Mouse (Mus musculus) neural tube, embryonic 13.5 days (tissue): ENCODE data around the gene Klf3. TPM values are rescaled to one million over a fixed set of nuclear protein-coding genes. Genes with fewer than 3 reads are reported as not detected.
A peak's percentile ranks its signal among the peaks of the same experiment; 100 is the strongest.

Source experiments
- ATAC-seq: fragments of 200-750 bp; cut with Nextera tagmentation; 2 replicates; pipeline ENCODE4 v1.8.0; 2017; ENCODE audit warnings: low read depth, mild to moderate bottlenecking, moderate TSS enrichment, moderate library complexity
- H3K27ac ChIP-seq: fragments of 300-500 bp; sonication (generic); replicated peaks from 2 replicates; pipeline ENCODE4 v1.5.1; 2015; ENCODE audit warnings: moderate library complexity, mild to moderate bottlenecking, inconsistent platforms
- H3K27me3 ChIP-seq: fragments of 300-500 bp; sonication (generic); 2 replicates; pipeline ENCODE4 v1.6.1; 2015; ENCODE audit warnings: mild to moderate bottlenecking, inconsistent platforms
- H3K36me3 ChIP-seq: fragments of 300-500 bp; sonication (generic); 2 replicates; pipeline ENCODE4 v1.6.1; 2015; ENCODE audit warnings: mild to moderate bottlenecking, inconsistent platforms
- H3K4me1 ChIP-seq: fragments of 300-500 bp; sonication (generic); replicated peaks from 2 replicates; pipeline ENCODE4 v1.6.1; 2015; ENCODE audit warnings: inconsistent platforms
- H3K4me2 ChIP-seq: fragments of 300-500 bp; sonication (generic); 2 replicates; pipeline ENCODE4 v1.6.1; 2015; ENCODE audit warnings: inconsistent platforms, mild to moderate bottlenecking, moderate library complexity
- H3K4me3 ChIP-seq: fragments of 300-500 bp; sonication (generic); 2 replicates; pipeline ENCODE4 v1.5.1; 2015; ENCODE audit warnings: mild to moderate bottlenecking, inconsistent platforms
- H3K9ac ChIP-seq: fragments of 300-500 bp; sonication (generic); 2 replicates; pipeline ENCODE4 v1.6.1; 2015; ENCODE audit warnings: moderate library complexity, mild to moderate bottlenecking, inconsistent platforms
- H3K9me3 ChIP-seq: fragments of 300-500 bp; sonication (generic); 2 replicates; pipeline ENCODE4 v1.6.1; 2016; ENCODE audit warnings: inconsistent platforms
- WGBS: fragments of 180-500 bp; shearing (Covaris S2); methylation state at CpG from one replicate; pipeline ENCODE4 v1.1.7; 2015; 5-methylcytosine and 5-hydroxymethylcytosine counted together
- polyA plus RNA-seq: library from polyadenylated mRNA; unstranded; fragments of >200 nt; fragmentation: Nextera tagmentation; extraction: Ambion mirVana; gene quantifications from 2 replicates; pipeline ENCODE4 v1.2.1, GENCODE M21; 2015

Gene Klf3
- polyA plus RNA-seq, 1 experiment from 2014 or later = 23.8 TPM

DNA sequence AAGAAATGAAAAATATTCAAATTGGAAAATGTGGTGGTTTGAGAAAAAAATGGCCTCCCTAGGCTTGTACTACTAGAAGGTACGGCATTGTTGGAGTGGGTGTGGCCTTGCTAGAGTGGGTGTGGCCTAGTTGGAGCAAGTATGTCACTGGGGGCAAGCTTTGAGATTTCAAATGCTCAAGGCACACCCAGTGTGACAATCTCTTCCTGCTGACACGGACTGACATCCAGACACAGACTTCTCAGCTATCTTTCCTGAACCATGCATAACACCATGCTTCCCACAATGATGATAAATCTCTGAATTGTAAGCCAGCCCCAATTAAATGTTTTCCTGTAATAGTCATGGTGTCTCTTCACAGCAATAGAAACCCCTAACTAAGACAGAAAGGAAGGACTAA, 44.1 kb downstream of the Klf3 start:
- Histone ChIP-seq H3K4me2 (no peak overlapping the region), H3K9ac (no peak overlapping the region), H3K4me1 (no peaks in the 10 kb centered on the region), H3K27ac (no peak overlapping the region), H3K9me3 (peaks cover 11% of the 10 kb centered on the region), H3K4me3 (no peak overlapping the region), H3K36me3 (no peaks in the 10 kb centered on the region), H3K27me3 (no peaks in the 10 kb centered on the region)
- WGBS = 79% methylated on average over 2 of the region's 2 CpGs
- no peak for ATAC-seq

DNA sequence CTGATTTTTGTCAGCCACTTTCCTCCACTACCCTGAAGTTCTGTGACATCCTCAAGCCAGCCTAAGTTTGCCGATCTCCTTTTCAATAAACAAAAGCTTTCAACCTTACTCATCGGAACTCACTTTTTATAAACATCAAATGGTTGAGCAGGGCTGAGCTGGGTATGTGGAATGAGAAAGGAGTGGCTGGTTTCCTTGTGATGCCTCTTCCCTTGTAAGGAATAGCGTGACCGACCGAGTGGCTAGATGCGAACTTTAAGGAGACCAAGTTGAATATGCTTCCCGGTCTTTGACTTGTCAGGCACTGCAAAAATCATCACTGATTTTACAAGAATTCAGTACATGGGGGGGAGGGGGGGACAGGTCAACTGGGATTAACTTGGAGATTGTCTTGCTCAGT, 46.7 kb downstream of the Klf3 start:
- H3K36me3 ChIP-seq = no peaks in the 10 kb centered on the region
- H3K4me2 ChIP-seq = no peak overlapping the region
- no peaks in the 10 kb centered on the region for H3K4me1 ChIP-seq
- no peak overlapping the region for H3K4me3 ChIP-seq
- 86% methylated on average over 7 of the region's 7 CpGs for WGBS
- no peak overlapping the region for H3K27ac ChIP-seq
- ATAC-seq = no peak
- H3K9me3 ChIP-seq = peaks cover 9% of the 10 kb centered on the region; the same call in 1 of the 2 replicates
- H3K27me3 ChIP-seq = no peaks in the 10 kb centered on the region
- no peak overlapping the region for H3K9ac ChIP-seq

DNA sequence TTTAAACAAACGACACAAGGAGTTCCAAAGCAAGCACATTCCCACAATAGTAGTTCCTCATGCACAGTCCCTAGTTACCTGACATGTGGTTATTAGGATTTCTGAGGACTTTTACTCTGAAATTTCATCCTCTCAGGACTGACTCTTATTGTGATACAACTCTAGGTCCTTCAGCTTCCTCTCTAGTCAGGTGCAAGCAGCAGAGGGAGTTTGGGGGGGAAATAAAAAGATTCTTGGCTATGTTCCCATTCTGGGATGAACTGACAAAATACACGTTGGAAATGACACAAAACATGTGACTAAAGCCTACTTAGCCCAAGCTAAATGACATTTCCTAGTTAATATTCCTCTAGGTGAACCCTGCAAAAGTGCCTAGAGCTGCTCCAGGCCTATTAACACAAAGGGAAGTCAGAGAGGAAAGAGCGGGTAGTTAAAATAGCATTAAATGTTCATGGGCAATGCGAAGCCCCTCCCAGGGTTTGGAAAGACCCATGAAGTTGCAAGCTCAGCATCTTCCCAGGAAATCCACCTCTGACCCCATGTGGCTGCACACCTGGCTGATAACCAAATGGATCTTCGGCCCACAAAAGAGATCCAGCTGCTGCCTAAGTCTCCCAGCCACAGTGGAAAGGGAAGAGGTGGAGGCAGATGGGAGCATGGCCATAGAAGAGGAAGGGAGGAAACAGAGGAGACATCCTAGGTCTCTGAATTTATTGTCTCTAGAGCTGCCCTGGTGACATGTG, 49.6 kb downstream of the Klf3 start:
- Histone ChIP-seq H3K27ac (no peak overlapping the region), H3K27me3 (no peaks in the 10 kb centered on the region), H3K4me1 (no peaks in the 10 kb centered on the region), H3K4me3 (no peak overlapping the region), H3K9ac (no peak overlapping the region), H3K36me3 (no peaks in the 10 kb centered on the region), H3K9me3 (peaks cover 21% of the 10 kb centered on the region; the same call in 1 of the 2 replicates), H3K4me2 (no peak overlapping the region)
- ATAC-seq = no peak
- WGBS = 65% methylated on average over 5 of the region's 5 CpGs

DNA sequence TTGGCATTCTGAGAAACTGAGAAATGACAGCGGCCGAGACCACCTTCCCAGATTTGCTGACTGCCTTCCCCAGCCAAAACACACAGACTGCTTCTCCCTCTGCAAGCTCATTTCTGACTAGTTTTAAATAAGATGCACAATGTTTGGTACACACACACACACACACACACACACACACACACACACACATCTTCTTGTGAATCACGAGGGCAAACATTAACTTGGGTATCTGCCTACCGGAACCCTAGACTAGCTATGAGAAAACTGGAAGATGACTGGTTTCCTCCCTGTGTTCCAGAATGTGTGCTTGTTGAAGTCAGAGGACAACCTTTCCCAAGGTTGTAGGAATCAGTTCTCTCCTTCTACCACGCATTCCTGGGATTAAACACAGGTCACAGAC, 50.2 kb downstream of the Klf3 start:
- Histone ChIP-seq H3K27me3 (no peaks in the 10 kb centered on the region), H3K9ac (no peak overlapping the region), H3K4me2 (no peak overlapping the region), H3K4me3 (no peak overlapping the region), H3K9me3 (peaks cover 21% of the 10 kb centered on the region; the same call in 1 of the 2 replicates), H3K27ac (no peak overlapping the region), H3K4me1 (no peaks in the 10 kb centered on the region), H3K36me3 (no peaks in the 10 kb centered on the region)
- ATAC-seq = no peak
- WGBS = 85% methylated on average over 5 of the region's 5 CpGs

DNA sequence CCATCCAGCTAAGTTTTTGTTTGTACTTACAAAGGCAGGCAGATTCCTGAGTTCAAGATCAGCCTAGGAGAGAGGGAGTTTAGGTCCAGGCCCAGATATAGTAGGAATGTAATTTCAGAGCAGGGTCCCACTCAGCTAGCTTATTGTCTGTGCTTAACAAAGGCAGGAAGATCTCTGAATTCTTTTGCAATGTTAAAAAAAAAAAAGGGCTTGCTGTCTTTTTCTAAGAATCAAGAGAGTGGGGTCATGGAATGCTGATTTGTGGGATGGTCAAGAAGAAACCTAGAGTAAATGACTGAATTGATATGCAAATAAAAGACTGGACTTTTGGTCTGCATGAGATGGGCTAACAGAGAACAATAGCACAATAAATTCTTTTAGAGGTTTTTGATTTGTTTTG, 52.0 kb downstream of the Klf3 start:
- Histone ChIP-seq H3K27me3 (no peaks in the 10 kb centered on the region), H3K36me3 (no peaks in the 10 kb centered on the region), H3K4me1 (no peaks in the 10 kb centered on the region), H3K9ac (no peak overlapping the region), H3K4me3 (no peak overlapping the region), H3K27ac (no peak overlapping the region), H3K4me2 (no peak overlapping the region), H3K9me3 (peaks cover 21% of the 10 kb centered on the region; the same call in 1 of the 2 replicates)
- ATAC-seq = no peak

DNA sequence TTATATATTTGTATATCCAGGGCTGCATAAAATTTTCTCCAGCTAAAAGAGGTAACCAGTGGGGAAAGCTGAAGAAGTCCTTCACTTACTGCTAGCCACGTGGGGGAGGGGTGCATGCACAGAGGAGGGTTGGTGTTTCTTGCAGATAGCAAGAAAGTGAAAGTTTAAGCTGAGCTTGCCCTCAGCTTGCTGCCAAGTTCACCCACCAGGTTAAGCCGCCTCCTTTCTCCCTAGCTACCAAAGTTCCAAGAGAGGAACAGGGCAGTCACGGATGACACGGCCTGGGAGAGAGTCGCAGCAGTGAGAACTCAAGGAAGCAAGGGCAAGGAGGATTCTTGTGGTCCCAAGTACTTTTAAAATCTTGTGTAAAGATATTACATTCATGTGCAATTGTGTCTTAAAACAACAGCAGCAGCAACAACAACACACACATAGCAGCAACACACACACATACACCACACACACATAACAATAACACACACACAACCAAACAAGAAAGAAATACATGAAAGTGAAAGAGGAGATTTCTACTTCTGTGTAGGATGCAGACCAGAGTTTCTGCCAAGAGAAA, 57.8 kb downstream of the Klf3 start:
- no peak overlapping the region for H3K4me2 ChIP-seq
- WGBS = 69% methylated on average over 5 of the region's 5 CpGs
- H3K27ac ChIP-seq = no peak overlapping the region
- no peak overlapping the region for H3K4me3 ChIP-seq
- no peak for ATAC-seq
- no peaks in the 10 kb centered on the region for H3K36me3 ChIP-seq
- H3K4me1 ChIP-seq = peaks cover 13% of the 10 kb centered on the region
- no peak overlapping the region for H3K9ac ChIP-seq
- H3K9me3 ChIP-seq = 0 out of 2 replicates have a peak, but pooled peaks cover 3% of the 10 kb centered on the region
- no peaks in the 10 kb centered on the region for H3K27me3 ChIP-seq

DNA sequence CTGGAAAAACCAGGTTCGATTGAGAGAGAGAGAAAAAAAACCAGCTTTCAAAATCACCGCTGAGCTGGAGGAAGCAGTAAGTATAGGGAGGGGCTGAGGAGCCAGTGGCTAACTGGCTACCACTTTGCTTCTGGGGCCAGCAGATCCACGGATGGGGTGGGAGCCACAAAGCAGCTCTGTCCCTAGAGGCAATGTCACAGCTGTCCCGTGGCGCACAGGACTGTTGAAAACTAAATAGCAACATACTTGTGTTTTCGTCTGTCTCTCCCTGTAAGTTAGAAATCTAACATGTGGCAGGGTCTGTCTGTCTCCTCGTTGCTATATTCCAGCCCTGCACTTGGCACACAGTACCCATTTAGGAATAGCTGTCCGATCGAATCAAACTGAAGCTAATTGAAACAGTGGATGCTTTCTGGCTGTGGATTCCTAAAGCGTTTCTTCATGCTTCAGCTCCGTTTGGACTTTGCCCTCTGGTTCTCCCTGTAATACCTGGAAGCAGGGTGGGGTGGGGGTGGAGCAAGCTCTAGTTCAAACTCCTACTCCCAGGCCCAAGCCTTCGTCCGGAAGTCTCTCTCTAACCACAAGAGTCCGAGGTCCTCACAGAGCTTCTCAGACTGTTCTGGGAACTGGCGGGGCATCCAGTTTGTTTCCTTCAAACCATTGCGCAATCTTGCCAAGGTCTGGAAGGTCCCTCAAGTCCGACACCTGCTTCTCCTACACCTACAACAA, 58.4 kb downstream of the Klf3 start:
- H3K9me3 ChIP-seq = no peaks in the 10 kb centered on the region
- H3K9ac ChIP-seq = no peak overlapping the region
- peaks cover 17% of the 10 kb centered on the region for H3K4me1 ChIP-seq
- H3K4me2 ChIP-seq = no peak overlapping the region
- H3K27me3 ChIP-seq = no peaks in the 10 kb centered on the region
- 0 out of 2 replicates have a peak overlapping the region, but pooled peaks have one; percentile 13 for H3K27ac ChIP-seq
- no peak for ATAC-seq
- no peak overlapping the region for H3K4me3 ChIP-seq
- WGBS = 70% methylated on average over 17 of the region's 17 CpGs
- no peaks in the 10 kb centered on the region for H3K36me3 ChIP-seq

DNA sequence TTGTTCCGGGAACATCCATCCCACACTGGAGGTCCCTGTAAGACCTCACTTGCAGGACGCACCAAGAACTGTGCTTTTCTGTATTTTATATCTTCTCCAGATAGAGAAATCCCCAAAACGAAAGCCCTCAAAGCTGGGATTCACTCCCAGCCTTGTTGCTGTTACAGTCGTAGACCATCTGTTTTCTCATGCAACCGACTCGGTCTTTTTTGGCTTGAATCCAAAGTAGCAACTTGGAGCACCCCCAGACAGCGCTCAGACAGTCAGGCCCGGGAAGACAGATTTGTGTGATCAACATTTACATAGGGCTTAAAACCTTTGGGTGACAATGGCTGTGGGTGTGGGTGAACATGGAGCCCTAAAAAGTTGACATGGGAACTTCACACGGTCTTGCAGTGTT, 59.1 kb downstream of the Klf3 start:
- Histone ChIP-seq H3K27ac (0 out of 2 replicates have a peak overlapping the region, but pooled peaks have one; percentile 13), H3K9me3 (no peaks in the 10 kb centered on the region), H3K9ac (no peak overlapping the region), H3K36me3 (no peaks in the 10 kb centered on the region), H3K4me2 (no peak overlapping the region), H3K27me3 (no peaks in the 10 kb centered on the region), H3K4me1 (peaks cover 17% of the 10 kb centered on the region), H3K4me3 (no peak overlapping the region)
- ATAC-seq = peak; percentile 77
- WGBS = 57% methylated on average over 9 of the region's 9 CpGs

DNA sequence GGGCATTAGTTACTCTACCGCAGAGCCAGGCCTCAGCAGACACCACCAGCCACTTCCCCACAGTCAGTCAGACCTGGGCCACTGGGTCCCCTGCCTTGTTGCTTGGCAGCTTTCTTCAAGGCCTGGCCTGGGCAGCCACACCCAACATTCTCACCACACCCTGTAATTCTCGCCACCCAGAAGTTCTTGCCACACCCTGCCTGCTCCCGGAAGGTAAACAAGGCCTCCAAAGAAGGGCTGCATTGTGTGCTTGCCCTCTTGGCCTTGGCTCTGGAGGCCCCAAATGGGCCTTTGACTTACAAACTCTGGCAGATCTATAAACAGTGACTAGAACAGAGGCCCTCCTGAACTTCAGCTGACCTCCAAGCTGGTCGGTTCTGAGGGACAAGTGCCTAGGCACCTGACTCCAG, 61.5 kb downstream of the Klf3 start:
- WGBS = 47% methylated on average over 4 of the region's 4 CpGs
- H3K36me3 ChIP-seq = no peaks in the 10 kb centered on the region
- H3K27ac ChIP-seq = no peak overlapping the region
- no peak for ATAC-seq
- no peak overlapping the region for H3K4me3 ChIP-seq
- H3K4me1 ChIP-seq = peaks cover 17% of the 10 kb centered on the region
- no peak overlapping the region for H3K9ac ChIP-seq
- H3K27me3 ChIP-seq = no peaks in the 10 kb centered on the region
- no peaks in the 10 kb centered on the region for H3K9me3 ChIP-seq
- H3K4me2 ChIP-seq = no peak overlapping the region

DNA sequence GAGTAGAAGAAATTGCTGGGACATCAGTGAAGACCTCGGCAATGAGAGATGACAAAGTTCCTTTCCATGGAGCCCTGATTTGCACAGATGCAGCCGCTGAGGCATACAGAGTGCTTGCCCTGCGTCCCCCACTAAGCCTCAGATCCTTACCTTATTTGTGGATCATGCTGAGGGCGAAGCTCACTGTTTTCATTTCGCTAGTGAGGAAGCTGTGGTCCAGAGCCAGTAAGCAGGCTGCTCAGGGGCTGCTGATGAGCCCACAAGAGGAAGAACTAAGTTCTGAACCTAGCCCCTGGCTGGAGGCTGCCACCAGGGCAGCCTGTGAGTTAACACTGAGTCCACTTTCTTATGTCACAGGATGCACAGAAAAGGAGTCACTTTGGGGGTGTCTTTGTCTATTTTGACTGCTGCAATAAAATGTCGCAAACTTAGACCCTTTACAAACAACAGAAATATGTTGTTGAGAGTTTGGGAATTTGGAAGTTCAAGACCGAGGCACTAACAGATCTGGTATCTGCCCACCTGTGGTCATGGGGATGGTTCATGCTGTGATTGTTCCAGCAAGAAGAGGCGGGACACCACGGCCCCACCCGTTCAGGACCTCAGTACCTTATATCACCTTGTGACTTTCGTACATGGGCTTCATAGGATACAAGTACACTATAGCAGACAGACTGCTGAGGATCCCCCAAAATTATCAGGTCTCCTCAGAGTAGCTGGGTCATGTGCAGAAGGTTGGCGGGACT, 62.2 kb downstream of the Klf3 start:
- 76% methylated on average over 12 of the region's 12 CpGs for WGBS
- ATAC-seq = no peak

DNA sequence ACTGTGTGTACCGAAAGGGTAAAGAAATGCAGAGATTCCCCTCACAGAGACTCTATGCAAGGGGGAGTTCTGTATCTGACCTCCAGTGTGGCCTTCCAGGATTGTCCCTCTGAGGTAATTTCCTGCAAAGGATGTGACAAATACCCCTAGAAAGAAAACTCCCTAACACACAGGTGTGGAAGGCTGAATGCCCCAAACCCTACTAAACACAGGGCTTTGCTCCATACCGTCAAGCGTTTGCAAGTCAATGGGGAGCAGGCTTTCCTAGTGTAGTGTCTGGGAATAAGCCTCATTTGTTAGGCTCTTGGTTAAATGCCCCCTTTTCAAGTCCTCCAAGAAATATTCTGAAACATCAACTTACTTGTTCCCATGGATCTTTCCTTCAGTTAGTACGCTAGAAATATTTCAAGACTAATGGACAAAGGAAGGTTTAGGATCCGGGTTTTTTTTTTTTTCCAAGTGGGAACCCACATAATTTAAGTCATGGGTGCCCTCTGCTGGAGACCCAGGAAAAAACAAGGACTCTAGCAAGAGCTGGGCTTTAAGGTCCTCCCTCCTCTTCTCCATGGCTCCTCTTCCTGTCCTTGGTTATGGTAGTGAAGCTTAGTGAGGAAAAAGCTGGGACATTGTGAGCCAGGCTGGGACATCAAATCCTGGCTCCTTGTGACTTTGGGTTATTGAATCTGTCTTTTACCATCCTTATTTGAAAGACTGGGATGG, 63.3 kb downstream of the Klf3 start:
- H3K4me3 ChIP-seq = no peak overlapping the region
- no peaks in the 10 kb centered on the region for H3K36me3 ChIP-seq
- H3K27me3 ChIP-seq = no peaks in the 10 kb centered on the region
- no peaks in the 10 kb centered on the region for H3K9me3 ChIP-seq
- no peak overlapping the region for H3K27ac ChIP-seq
- H3K4me1 ChIP-seq = peaks cover 13% of the 10 kb centered on the region
- ATAC-seq = no peak
- no peak overlapping the region for H3K4me2 ChIP-seq
- WGBS = 38% methylated on average over 5 of the region's 5 CpGs
- no peak overlapping the region for H3K9ac ChIP-seq

More for the DNA sequence above, 62.2 kb downstream of the Klf3 start:
- Histone ChIP-seq H3K27me3 (no peaks in the 10 kb centered on the region), H3K4me1 (peaks cover 17% of the 10 kb centered on the region), H3K9me3 (no peaks in the 10 kb centered on the region), H3K27ac (no peak overlapping the region), H3K9ac (no peak overlapping the region), H3K4me3 (no peak overlapping the region), H3K4me2 (no peak overlapping the region), H3K36me3 (no peaks in the 10 kb centered on the region)
